Mouse (Mus musculus) cerebellum, adult 2 months (tissue): ENCODE data around the gene Lrba.

ENCODE experiments used
- CTCF ChIP-seq: fragments of 200-500 bp; IDR thresholded peaks from 2 replicates; pipeline ENCODE4 v1.5.1; 2011; ENCODE audit warnings: low read depth, mild to moderate bottlenecking, control low read depth, low read length, moderate library complexity, borderline replicate concordance; ENCODE audit not compliant: insufficient read depth
- POLR2A ChIP-seq: fragments of 200-500 bp; IDR thresholded peaks from 2 replicates; pipeline ENCODE4 v1.6.1; 2011; ENCODE audit warnings: low read length, control low read depth, borderline replicate concordance; ENCODE audit not compliant: insufficient read depth

GRCm38 (mm10) chr3:86602284-86602683 is 377.8 kb downstream of the Lrba start:
- no peak for TF ChIP-seq CTCF
- no peak for TF ChIP-seq POLR2A
